Mouse (Mus musculus): Measurements from ENCODE around the gene Aoah.

DNA sequence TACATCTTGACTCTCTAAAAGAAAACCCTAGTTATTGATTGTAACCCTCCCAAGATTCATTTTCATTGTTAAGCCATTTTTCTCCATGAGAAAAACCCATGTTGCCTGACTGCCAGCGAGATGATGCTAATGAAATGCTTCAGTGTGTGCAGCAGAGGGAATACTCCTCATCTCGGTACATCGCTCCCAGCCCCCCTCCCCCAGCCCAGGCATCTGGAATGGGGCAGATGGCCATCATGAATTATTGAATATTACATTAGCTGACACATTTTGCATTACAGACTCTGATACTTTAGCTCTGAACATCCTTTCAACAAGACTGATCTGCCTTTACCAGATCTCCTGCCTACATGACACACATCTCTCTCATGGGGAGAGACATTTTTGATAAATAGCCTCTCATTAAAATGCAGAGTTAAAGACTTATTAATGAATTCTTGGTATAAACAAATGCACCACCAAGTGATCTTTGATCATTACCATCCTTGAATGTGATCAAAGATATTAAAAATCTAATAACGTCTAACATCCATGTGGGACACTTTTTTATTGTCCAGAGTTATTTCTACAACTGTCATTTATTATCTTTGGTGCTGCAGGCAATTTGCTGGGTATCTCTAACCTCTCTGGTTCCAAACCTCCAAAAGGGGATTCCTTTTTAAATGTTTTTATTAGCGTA, 211.9 kb downstream of the Aoah start:
- TF ChIP-seq CTCF (IDR thresholded peaks at IDR 0.05; ENCODE audit: low read depth) (no peak), EP300 (IDR thresholded peaks at IDR 0.05; ENCODE audit: low read depth) (no peak)
